Mouse (Mus musculus) cerebellum, adult 2 months (tissue): ENCODE results near the gene Prss45. TPM values are rescaled to one million over a fixed set of nuclear protein-coding genes. Genes with fewer than 3 reads are reported as not detected.
A peak's percentile ranks its signal among the peaks of the same experiment; 100 is the strongest.
"Not testable (repeated sequence)": the region's sequence is repeated elsewhere in the genome, so short reads cannot be mapped to it uniquely, and the experiment has no call there.

Source experiments
- DNase-seq, 2 experiments: peaks; one replicate each; pipeline ENCODE4 v3.0.0; 2021
- H3K27ac ChIP-seq: fragments of 200-500 bp; 2 replicates; pipeline ENCODE4 v1.5.1; 2012; ENCODE audit warnings: low read length, control low read depth, inconsistent platforms; ENCODE audit not compliant: insufficient read depth
- H3K27me3 ChIP-seq: fragments of 200-500 bp; 2 replicates; pipeline ENCODE4 v1.6.1; 2012; ENCODE audit warnings: inconsistent platforms, mild to moderate bottlenecking, low read length, moderate library complexity; ENCODE audit not compliant: control insufficient read depth, insufficient read depth
- H3K4me1 ChIP-seq: fragments of 200-500 bp; 2 replicates; pipeline ENCODE4 v1.6.1; 2011; ENCODE audit warnings: low read length; ENCODE audit not compliant: control insufficient read depth, insufficient read depth
- H3K4me3 ChIP-seq: fragments of 200-500 bp; replicated peaks from 2 replicates; pipeline ENCODE3; 2011; ENCODE audit warnings: mild to moderate bottlenecking, low read depth, low read length, control low read depth; ENCODE audit not compliant: insufficient read depth
- CTCF ChIP-seq: fragments of 200-500 bp; IDR thresholded peaks from 2 replicates; pipeline ENCODE4 v1.5.1; 2011; ENCODE audit warnings: low read depth, mild to moderate bottlenecking, control low read depth, low read length, moderate library complexity, borderline replicate concordance; ENCODE audit not compliant: insufficient read depth
- POLR2A ChIP-seq: fragments of 200-500 bp; IDR thresholded peaks from 2 replicates; pipeline ENCODE4 v1.6.1; 2011; ENCODE audit warnings: low read length, control low read depth, borderline replicate concordance; ENCODE audit not compliant: insufficient read depth
- WGBS: fragments of 180-500 bp; shearing (Covaris S2); methylation state at CpG from one replicate; pipeline ENCODE4 v1.1.7; 2018; 5-methylcytosine and 5-hydroxymethylcytosine counted together
- polyA plus RNA-seq: library from polyadenylated mRNA; depleted of rRNA; stranded (reverse); fragments of >200 nt; gene quantifications from 2 replicates; pipeline ENCODE4 v1.2.3, GENCODE M21; 2012

The Prss45 gene
- polyA plus RNA-seq, 1 experiment = 0.43 TPM

- Histone ChIP-seq H3K27me3 (no peaks in the 10 kb centered on the region), H3K4me1 (no peaks in the 10 kb centered on the region; the same call in 1 of the 2 replicates), H3K27ac (no peak within 1 kb of the TSS), H3K4me3 (no peak within 1 kb of the TSS)
- TF ChIP-seq CTCF (no peak), POLR2A (no peak)
- DNase-seq = no peak
- 64% methylated on average over 18 of the region's 18 CpGs for WGBS
Observed at GRCm38 (mm10) chr9:110813789-110814188, 20.6 kb upstream of the Prss45 start, which contains the start of gene Prss44. Gene Prss44 (plus strand): TSS chr9:110813994.

- H3K4me3 ChIP-seq, H3K27ac ChIP-seq, H3K27me3 ChIP-seq, H3K4me1 ChIP-seq, DNase-seq: not testable (repeated sequence)
Observed at GRCm38 (mm10) chr9:110820546-110820945, 13.8 kb upstream of the Prss45 start.

GRCm38 (mm10) chr9:110821436-110821835 is 13.0 kb upstream of the Prss45 start:
- TF ChIP-seq POLR2A = no peak
- no peak for TF ChIP-seq CTCF
- DNase-seq = no peak
- Histone ChIP-seq H3K27me3 (no peaks in the 10 kb centered on the region), H3K4me3 (no peak overlapping the region), H3K27ac (no peak overlapping the region), H3K4me1 (no peaks in the 10 kb centered on the region)
- WGBS = 83% methylated on average over 7 of the region's 7 CpGs

GRCm38 (mm10) chr9:110825426-110825825 is 9.0 kb upstream of the Prss45 start:
- no peak for DNase-seq
- Histone ChIP-seq H3K27ac (no peak overlapping the region), H3K4me1 (no peaks in the 10 kb centered on the region), H3K4me3 (no peak overlapping the region), H3K27me3 (no peaks in the 10 kb centered on the region)
- TF ChIP-seq CTCF (no peak), POLR2A (no peak)
- WGBS = 19% methylated on average over 4 of the region's 4 CpGs

GRCm38 (mm10) chr9:110825832-110826231 is 8.6 kb upstream of the Prss45 start:
- 20% methylated on average over 7 of the region's 7 CpGs for WGBS

GRCm38 (mm10) chr9:110826390-110826789 is 8.0 kb upstream of the Prss45 start, which contains the start of gene Prss43:
Gene Prss43 (plus strand): TSS chr9:110826690.
- Histone ChIP-seq H3K4me1 (no peaks in the 10 kb centered on the region), H3K27ac (no peak within 1 kb of the TSS), H3K27me3 (no peaks in the 10 kb centered on the region), H3K4me3 (no peak within 1 kb of the TSS)
- DNase-seq = no peak
- WGBS = 86% methylated on average over 3 of the region's 3 CpGs
- TF ChIP-seq CTCF = no peak
- TF ChIP-seq POLR2A = no peak

More at GRCm38 (mm10) chr9:110825832-110826231, 8.6 kb upstream of the Prss45 start:
- no peak overlapping the region for H3K27ac ChIP-seq
- no peak for DNase-seq
- no peaks in the 10 kb centered on the region for H3K4me1 ChIP-seq
- no peaks in the 10 kb centered on the region for H3K27me3 ChIP-seq
- no peak overlapping the region for H3K4me3 ChIP-seq
- no peak for TF ChIP-seq POLR2A
- TF ChIP-seq CTCF = no peak

- 77% methylated on average over 5 of the region's 5 CpGs for WGBS
- no peaks in the 10 kb centered on the region for H3K27me3 ChIP-seq
- no peak for TF ChIP-seq POLR2A
- no peak for TF ChIP-seq CTCF
- H3K4me1 ChIP-seq = no peaks in the 10 kb centered on the region
- no peak overlapping the region for H3K4me3 ChIP-seq
- H3K27ac ChIP-seq = no peak overlapping the region
- no peak for DNase-seq
Observed at GRCm38 (mm10) chr9:110833021-110833420, 1.4 kb upstream of the Prss45 start.

DNA sequence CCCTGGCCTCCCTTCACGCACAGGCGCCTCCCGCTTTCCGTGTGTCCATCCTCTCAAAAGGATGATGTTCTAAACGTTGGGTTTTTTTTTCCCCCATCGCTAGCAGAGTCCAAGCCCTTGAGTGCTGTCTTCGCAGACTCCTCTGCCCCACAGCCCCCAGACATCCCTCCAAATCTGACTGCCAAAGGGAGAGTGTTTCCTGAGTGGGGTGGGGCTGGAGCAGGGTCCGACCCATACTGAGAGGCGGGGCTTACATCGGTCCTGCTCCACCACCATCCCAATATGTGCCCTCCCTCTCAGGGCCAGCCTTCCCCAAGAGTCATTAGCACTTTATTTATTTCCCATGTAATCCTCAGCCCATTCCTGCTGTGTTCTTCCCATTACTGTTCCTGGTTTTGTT is 573 bp downstream of the Prss45 start:
- WGBS = 41% methylated on average over 10 of the region's 10 CpGs
- no peaks in the 10 kb centered on the region for H3K27me3 ChIP-seq
- H3K4me3 ChIP-seq = no peak overlapping the region
- no peak for TF ChIP-seq POLR2A
- no peak for TF ChIP-seq CTCF
- no peak overlapping the region for H3K27ac ChIP-seq
- DNase-seq = no peak
- H3K4me1 ChIP-seq = no peaks in the 10 kb centered on the region

DNA sequence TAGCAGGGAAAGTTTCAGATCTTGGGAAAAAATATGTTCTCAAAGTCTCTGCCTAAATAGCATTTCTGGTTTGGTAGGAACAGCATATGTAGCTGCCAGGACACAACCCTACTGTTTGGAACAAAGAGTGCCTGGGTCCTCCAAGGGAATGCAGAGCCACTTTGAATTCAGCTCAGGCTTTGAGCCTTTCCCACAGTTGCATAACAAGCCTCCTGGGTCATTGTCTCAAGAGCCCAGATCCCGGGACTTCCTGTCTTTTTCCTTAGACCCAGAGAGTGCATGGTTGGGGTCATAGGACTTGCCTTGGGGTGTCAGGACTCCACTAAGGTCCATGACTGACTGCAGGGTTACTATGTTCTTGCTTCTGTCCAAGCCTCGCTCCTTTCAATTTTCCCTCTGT is 1.7 kb downstream of the Prss45 start:
- Histone ChIP-seq H3K27ac (no peak overlapping the region), H3K4me3 (no peak overlapping the region)
- 50% methylated on average over 2 of the region's 2 CpGs for WGBS

More for the DNA sequence above, 1.7 kb downstream of the Prss45 start:
- peak in 1 of 2 experiments; percentile 12 for DNase-seq
- H3K27me3 ChIP-seq = no peaks in the 10 kb centered on the region
- no peaks in the 10 kb centered on the region for H3K4me1 ChIP-seq
- TF ChIP-seq CTCF (no peak), POLR2A (no peak)
